Mouse (Mus musculus) heart, adult 2 months (tissue): ENCODE results near the gene Rnft2.

Experiments used
- CTCF ChIP-seq: fragments of 200-600 bp; IDR thresholded peaks from 2 replicates; pipeline ENCODE4 v1.8.1; 2022; ENCODE audit warnings: antibody characterized with exemption, mild to moderate bottlenecking, moderate library complexity
- EP300 ChIP-seq: fragments of 200-500 bp; IDR thresholded peaks from 2 replicates; pipeline ENCODE4 v1.6.1; 2011; ENCODE audit warnings: low read depth, low read length, control low read depth; ENCODE audit not compliant: insufficient read depth
- POLR2A ChIP-seq: fragments of 200-500 bp; IDR thresholded peaks from 2 replicates; pipeline ENCODE4 v1.6.1; 2011; ENCODE audit warnings: mild to moderate bottlenecking, low read depth, low read length, control low read depth; ENCODE audit not compliant: insufficient read depth

GRCm38 (mm10) chr5:118217410-118217809 lies 27.5 kb downstream of the Rnft2 start:
- TF ChIP-seq CTCF, result no peak
- TF ChIP-seq POLR2A, result no peak
- no peak for TF ChIP-seq EP300
